9 mouse cellular contexts compared by ENCODE assay signal in genomic region chr2:34944761-34945160, GRCm38 (mm10). TPM values are rescaled to one million over a fixed set of nuclear protein-coding genes. Genes with fewer than 3 reads are reported as not detected.
DNase-seq lines count a peak whose midpoint lies in the region; ATAC-seq and TF ChIP-seq lines count a peak whose summit lies in the region.
"Had no signal": no experiment of that assay in that cellular context is flagged by ENCODE, and none has a peak within 500 bp of the region (broad histone marks: within the 10 kb centered on the region; RNA-seq: fewer than 3 reads in every experiment).

No protein-coding gene starts in this region.

- H3K4me1 ChIP-seq in kidney, embryonic 15.5 days = peaks cover 13% of the 10 kb centered on the region; the same call in 1 of the 2 replicates
- peaks cover 8% of the 10 kb centered on the region for H3K4me1 ChIP-seq in heart, postnatal 0 days (ENCODE audit: control insufficient read depth, insufficient read depth)
- peaks cover 11% of the 10 kb centered on the region for H3K4me1 ChIP-seq in liver, postnatal 0 days (ENCODE audit: insufficient read depth)

- no peak for DNase-seq in kidney, adult 18-20 months
- DNase-seq in c-Kit-positive CD71-positive TER-119-positive erythroid progenitor cells, embryonic 14.5 days (ENCODE audit: low spot score) = peak; percentile 14
- DNase-seq in heart, postnatal 0 days (ENCODE audit: low spot score) = no peak
- peak; percentile 81 for DNase-seq in liver, postnatal 0 days
- DNase-seq in spleen, postnatal 36 days (ENCODE audit: low spot score in 2 of 2) = peak; percentile 89 to 91
- DNase-seq in frontal cortex, postnatal 14 days (ENCODE audit: low spot score in 2 of 2) = no peak
- DNase-seq in cerebellum, adult 18-20 months = no peak

- H3K27ac ChIP-seq in kidney, embryonic 15.5 days = no peak overlapping the region
- H3K27ac ChIP-seq in heart, postnatal 0 days (ENCODE audit: low read depth) = no peak overlapping the region
- no peak overlapping the region for H3K27ac ChIP-seq in liver, postnatal 0 days (ENCODE audit: low read depth)

- no peak for TF ChIP-seq EP300 in heart, postnatal 0 days (IDR thresholded peaks at IDR 0.05; ENCODE audit: low read depth)
- TF ChIP-seq EP300 in liver, postnatal 0 days (IDR thresholded peaks at IDR 0.05; ENCODE audit: low read depth) = no peak

- no peak for ATAC-seq in kidney, embryonic 15.5 days (replicated peaks; ENCODE audit: low FRiP score)
- ATAC-seq in heart, postnatal 0 days (ENCODE audit: insufficient read depth, low read depth) = peak; percentile 52; the same call in 1 of the 2 replicates
- peak; percentile 45 for ATAC-seq in liver, postnatal 0 days
- ATAC-seq: Patski had no signal

- no peak overlapping the region for H3K4me3 ChIP-seq in kidney, embryonic 15.5 days (replicated peaks)
- no peak overlapping the region for H3K4me3 ChIP-seq in heart, postnatal 0 days (ENCODE audit: low read depth, low read length)
- 0 out of 2 replicates have a peak overlapping the region, but pooled peaks have one; percentile 9 for H3K4me3 ChIP-seq in liver, postnatal 0 days (ENCODE audit: low read depth, low read length)

- H3K27me3 ChIP-seq in kidney, embryonic 15.5 days = no peaks in the 10 kb centered on the region
- H3K27me3 ChIP-seq in heart, postnatal 0 days (ENCODE audit: control insufficient read depth, insufficient read depth, low read length) = no peaks in the 10 kb centered on the region; the same call in 1 of the 2 replicates
- H3K27me3 ChIP-seq in liver, postnatal 0 days (ENCODE audit: insufficient read depth, low read length) = peaks cover 3% of the 10 kb centered on the region; the same call in 1 of the 2 replicates

- H3K9ac ChIP-seq in kidney, embryonic 15.5 days = no peak overlapping the region
- H3K9ac ChIP-seq in heart, postnatal 0 days (replicated peaks; ENCODE audit: low read depth, low read length) = no peak overlapping the region
- no peak overlapping the region for H3K9ac ChIP-seq in liver, postnatal 0 days (replicated peaks)

- no peak for TF ChIP-seq CTCF in heart, postnatal 0 days (IDR thresholded peaks at IDR 0.05; ENCODE audit: low read depth)
- no peak for TF ChIP-seq CTCF in liver, postnatal 0 days (IDR thresholded peaks at IDR 0.05; ENCODE audit: low read depth)

- 23% methylated on average over 8 of the region's 8 CpGs for WGBS in kidney, embryonic 15.5 days
- WGBS in heart, postnatal 0 days = 8% methylated on average over 8 of the region's 8 CpGs
- 12% methylated on average over 8 of the region's 8 CpGs for WGBS in liver, postnatal 0 days (ENCODE audit: insufficient replicate concordance)

- no peaks in the 10 kb centered on the region for H3K36me3 ChIP-seq in kidney, embryonic 15.5 days
- H3K36me3 ChIP-seq in heart, postnatal 0 days (replicated peaks; ENCODE audit: control insufficient read depth, insufficient read depth, low read length) = no peaks in the 10 kb centered on the region
- no peaks in the 10 kb centered on the region for H3K36me3 ChIP-seq in liver, postnatal 0 days (replicated peaks; ENCODE audit: insufficient read depth, low read length)

- no peaks in the 10 kb centered on the region for H3K9me3 ChIP-seq in kidney, embryonic 15.5 days (replicated peaks)
- H3K9me3 ChIP-seq in heart, postnatal 0 days (replicated peaks; ENCODE audit: control insufficient read depth, low read length) = no peaks in the 10 kb centered on the region
- no peaks in the 10 kb centered on the region for H3K9me3 ChIP-seq in liver, postnatal 0 days (ENCODE audit: low read length)

- H3K4me2 ChIP-seq in kidney, embryonic 15.5 days = 0 out of 2 replicates have a peak overlapping the region, but pooled peaks have one; percentile 2
- peak overlapping the region; percentile 46 for H3K4me2 ChIP-seq in heart, postnatal 0 days (ENCODE audit: low read depth, low read length)
- H3K4me2 ChIP-seq in liver, postnatal 0 days (ENCODE audit: low read depth, low read length) = peak overlapping the region; percentile 56

RNA-seq across cellular contexts. Expression of gene Traf1, which starts 16.8 kb away (rescaled TPM):
- 23.2 and 25.4 TPM in 2 replicates for polyA plus RNA-seq in kidney, embryonic 15.5 days (2015; fragmentation: Nextera tagmentation; extraction: Ambion mirVana)
- 0.23 and 0.73 TPM in 2 replicates for total RNA-seq in heart, postnatal 0 days (2014; rRNA removed; ENCODE audit: low replicate concordance)
- polyA plus RNA-seq in heart, postnatal 0 days (2015; fragmentation: Nextera tagmentation; extraction: Ambion mirVana) = 1.1 TPM in 2 replicates
- 0.34 and 0.43 TPM in 2 replicates for polyA plus RNA-seq in liver, postnatal 0 days (2015; fragmentation: Nextera tagmentation; extraction: Ambion mirVana)

RNA-seq across cellular contexts. Expression of gene Phf19, which starts 30.9 kb away (rescaled TPM):
- 24.6 and 26.3 TPM in 2 replicates for polyA plus RNA-seq in kidney, embryonic 15.5 days (2015; fragmentation: Nextera tagmentation; extraction: Ambion mirVana)
- total RNA-seq in heart, postnatal 0 days (2014; rRNA removed; ENCODE audit: low replicate concordance) = 2.4 and 5.7 TPM in 2 replicates
- polyA plus RNA-seq in heart, postnatal 0 days (2015; fragmentation: Nextera tagmentation; extraction: Ambion mirVana) = 1.0 and 1.6 TPM in 2 replicates
- polyA plus RNA-seq in liver, postnatal 0 days (2015; fragmentation: Nextera tagmentation; extraction: Ambion mirVana) = 1.1 and 1.3 TPM in 2 replicates

Comparison
In these comparisons a context has a peak if more than half of its experiments do, and no peak if none do; other contexts are left out.
1. H3K4me2 ChIP-seq: peak in every context shown above with its lines; median percentile 56 in liver, postnatal 0 days; 46 in heart, postnatal 0 days; 2 in kidney, embryonic 15.5 days.
2. DNase-seq: peak in c-Kit-positive CD71-positive TER-119-positive erythroid progenitor cells, embryonic 14.5 days (single experiment), liver, postnatal 0 days (single experiment) and spleen, postnatal 36 days (2 of 2); none in kidney, adult 18-20 months (single experiment), heart, postnatal 0 days (single experiment), frontal cortex, postnatal 14 days (0 of 2) and cerebellum, adult 18-20 months (0 of 2).
3. RNA of gene Traf1, which starts 16.8 kb away (polyA plus RNA-seq): 23.2 to 25.4 TPM in kidney, embryonic 15.5 days; 1.1 TPM in heart, postnatal 0 days and 0.34 to 0.43 TPM in liver, postnatal 0 days; every median in the first group is over 10 times any median in the second.